Mouse (Mus musculus): Measurements from ENCODE around the gene Gpm6b.
A peak's percentile ranks its signal among the peaks of the same experiment; 100 is the strongest.

Gpm6b gene

GRCm38 (mm10) chrX:166358955-166359354 is 120.2 kb downstream of the Gpm6b start:
- peak; percentile 49 for DNase-seq

- no peak for DNase-seq
These were observed 121.3 kb downstream of the Gpm6b start for GRCm38 (mm10) chrX:166359927-166360440.

- DNase-seq: no peak
These were observed 121.7 kb downstream of the Gpm6b start for GRCm38 (mm10) chrX:166360455-166360854.

GRCm38 (mm10) chrX:166365458-166366213 is 126.9 kb downstream of the Gpm6b start:
- DNase-seq: no peak

- DNase-seq: peak; percentile 19
These were observed 138.1 kb downstream of the Gpm6b start for GRCm38 (mm10) chrX:166376681-166377328.

GRCm38 (mm10) chrX:166378652-166379051 is 139.9 kb downstream of the Gpm6b start:
- DNase-seq: no peak

GRCm38 (mm10) chrX:166383606-166384005 is 144.9 kb downstream of the Gpm6b start:
- no peak for DNase-seq

GRCm38 (mm10) chrX:166384935-166385334 is 146.2 kb downstream of the Gpm6b start:
- peak; percentile 15 for DNase-seq

- no peak for DNase-seq
These were observed 147.9 kb downstream of the Gpm6b start for GRCm38 (mm10) chrX:166386656-166387055.

- DNase-seq: no peak
These were observed 155.0 kb downstream of the Gpm6b start for GRCm38 (mm10) chrX:166393753-166394152.

- no peak for DNase-seq
These were observed 169.2 kb downstream of the Gpm6b start for GRCm38 (mm10) chrX:166407865-166408264.

- peak; percentile 6 for DNase-seq
These were observed 177.5 kb downstream of the Gpm6b start for GRCm38 (mm10) chrX:166416196-166416595.

GRCm38 (mm10) chrX:166434812-166435211 is 196.1 kb downstream of the Gpm6b start:
- DNase-seq: no peak

All from cerebellum, adult 11-12 months (tissue).